Mouse (Mus musculus): ENCODE results near the gene Cd300ld3. TPM values are rescaled to one million over a fixed set of nuclear protein-coding genes. Genes with fewer than 3 reads are reported as not detected.
"Not testable (repeated sequence)": the region's sequence is repeated elsewhere in the genome, so short reads cannot be mapped to it uniquely, and the experiment has no call there.

Cd300ld3 gene
- total RNA-seq, 1 experiment from 2014 or later, result not detected

GRCm38 (mm10) chr11:115052991-115053390 lies 4.8 kb upstream of the Cd300ld3 start:
- no peak for DNase-seq

GRCm38 (mm10) chr11:115052206-115052605 lies 4.0 kb upstream of the Cd300ld3 start:
- DNase-seq, result peak; percentile 58

GRCm38 (mm10) chr11:115049282-115049895 lies 1.2 kb upstream of the Cd300ld3 start:
- no peak for DNase-seq

GRCm38 (mm10) chr11:115037669-115038068 lies 10.5 kb downstream of the Cd300ld3 start, which contains the start of gene Cd300ld5:
Cd300ld5 (minus strand) TSS chr11:115037769.
- not testable (repeated sequence) for DNase-seq

GRCm38 (mm10) chr11:115026912-115027311 lies 21.3 kb downstream of the Cd300ld3 start, which contains the start of gene Cd300ld4:
Cd300ld4 (minus strand) TSS chr11:115027012.
- not testable (repeated sequence) for DNase-seq

- not testable (repeated sequence) for DNase-seq
These were observed 32.1 kb downstream of the Cd300ld3 start, which contains the start of gene Cd300ld2 for GRCm38 (mm10) chr11:115016093-115016492. Cd300ld2 (minus strand) TSS chr11:115016193.

- DNase-seq, result no peak
These were observed 44.1 kb downstream of the Cd300ld3 start for GRCm38 (mm10) chr11:115004070-115004469.

GRCm38 (mm10) chr11:115001474-115002040 lies 46.7 kb downstream of the Cd300ld3 start, which contains the start of gene Cd300c2:
Cd300c2 (minus strand) TSS chr11:115001880.
- no peak for DNase-seq

Other genes with a start within 250 kb of the Cd300ld3 start
- gene Gpr142, start 249.5 kb downstream of the Cd300ld3 start, total RNA-seq (2021), result not detected in 2 replicates
- 16.6 and 18.6 TPM in 2 replicates for gene Gprc5c, start 197.3 kb downstream of the Cd300ld3 start, total RNA-seq (2021)
- gene Cd300a, start 158.4 kb downstream of the Cd300ld3 start, total RNA-seq (2021), result 1.1 and 2.2 TPM in 2 replicates
- gene Cd300lb, start 114.0 kb downstream of the Cd300ld3 start, total RNA-seq (2021), result 0.70 and 1.7 TPM in 2 replicates
- 0.83 TPM in 1 of 2 replicates, not detected in the other for gene Cd300c, start 79.3 kb downstream of the Cd300ld3 start, total RNA-seq (2021)
- gene Cd300ld, start 58.5 kb downstream of the Cd300ld3 start, total RNA-seq (2021), result 0.34 and 0.78 TPM in 2 replicates
- 0.93 and 3.7 TPM in 2 replicates for gene Cd300c2, start 46.5 kb downstream of the Cd300ld3 start, total RNA-seq (2021)
- gene Cd300ld2, start 32.2 kb downstream of the Cd300ld3 start, total RNA-seq (2021), result not detected in 2 replicates
- gene Cd300ld4, start 21.4 kb downstream of the Cd300ld3 start, total RNA-seq (2021), result 0.79 TPM in 1 of 2 replicates, not detected in the other
- gene Cd300ld5, start 10.6 kb downstream of the Cd300ld3 start, total RNA-seq (2021), result 4.0 and 5.3 TPM in 2 replicates
- 0.30 and 0.63 TPM in 2 replicates for gene Cd300e, start 13.8 kb upstream of the Cd300ld3 start, total RNA-seq (2021)
- gene Rab37, start 43.0 kb upstream of the Cd300ld3 start, total RNA-seq (2021), result 1.9 and 3.3 TPM in 2 replicates
- 0.52 and 1.4 TPM in 2 replicates for gene Cd300lf, start 85.6 kb upstream of the Cd300ld3 start, total RNA-seq (2021)
- 23.0 and 24.3 TPM in 2 replicates for gene Slc9a3r1, start 114.9 kb upstream of the Cd300ld3 start, total RNA-seq (2021)
- 9.0 and 15.7 TPM in 2 replicates for gene Tmem104, start 139.1 kb upstream of the Cd300ld3 start, total RNA-seq (2021)
- 26.4 and 30.6 TPM in 2 replicates for gene Nat9, start 139.4 kb upstream of the Cd300ld3 start, total RNA-seq (2021)
- gene Grin2c, start 218.8 kb upstream of the Cd300ld3 start, total RNA-seq (2021), result 0.90 and 0.96 TPM in 2 replicates
- gene Fdxr, start 228.6 kb upstream of the Cd300ld3 start, total RNA-seq (2021), result 592 and 605 TPM in 2 replicates
- gene Fads6, start 249.3 kb upstream of the Cd300ld3 start, total RNA-seq (2021), result 18.4 and 21.2 TPM in 2 replicates

All from adrenal gland, postnatal 14 days (tissue).